Mouse (Mus musculus) cerebellum, adult 9-11 months (tissue): ENCODE results near the gene Trim62.

ENCODE experiments used
- DNase-seq: peaks from one replicate; pipeline ENCODE4 v3.0.0; 2022

Gene Trim62

GRCm38 (mm10) chr4:128886571-128886970, 3.2 kb downstream of the Trim62 start:
- DNase-seq = peak; percentile 88

DNA sequence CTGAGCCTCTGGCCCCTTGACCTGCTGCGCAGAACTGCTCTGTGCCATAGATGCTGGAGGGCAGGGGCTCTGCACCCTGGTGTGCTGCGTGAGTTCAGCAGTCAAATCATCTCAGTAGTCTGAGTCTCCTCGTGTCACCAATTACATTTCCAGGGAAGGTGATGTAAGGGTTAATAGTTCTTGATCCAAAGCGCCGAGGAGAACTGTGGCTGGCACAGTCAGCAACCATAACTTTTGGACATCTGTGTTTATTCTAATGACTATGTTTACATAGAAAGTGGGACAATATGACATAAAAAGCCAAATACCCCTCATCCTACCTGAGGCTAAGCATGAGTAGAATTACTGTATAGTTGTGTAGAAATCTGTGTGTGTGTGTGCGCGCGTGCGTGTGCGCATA, 3.6 kb downstream of the Trim62 start:
- no peak for DNase-seq

DNA sequence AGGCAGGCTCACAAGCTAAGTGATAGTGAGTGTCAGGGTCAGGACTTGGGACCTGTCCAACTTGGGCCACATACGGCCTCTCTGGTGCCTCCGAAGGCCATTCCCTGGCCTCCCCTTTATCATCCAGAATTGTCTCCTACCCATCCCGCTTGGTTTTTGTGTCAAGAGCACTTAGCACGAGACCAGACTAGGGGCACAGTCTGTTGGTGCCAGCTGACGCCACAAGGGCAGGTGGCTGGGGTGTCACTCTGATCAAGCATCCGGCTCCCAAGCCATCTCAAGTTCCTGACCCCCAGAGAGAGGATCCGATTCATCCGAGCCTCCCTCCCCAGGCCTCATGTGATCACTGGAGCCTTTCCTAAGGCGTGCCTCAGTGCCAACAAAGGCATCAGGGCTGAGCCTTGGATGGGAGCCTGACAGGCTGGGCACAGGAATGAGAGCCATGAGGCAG, 4.3 kb downstream of the Trim62 start:
- peak; percentile 98 for DNase-seq

DNA sequence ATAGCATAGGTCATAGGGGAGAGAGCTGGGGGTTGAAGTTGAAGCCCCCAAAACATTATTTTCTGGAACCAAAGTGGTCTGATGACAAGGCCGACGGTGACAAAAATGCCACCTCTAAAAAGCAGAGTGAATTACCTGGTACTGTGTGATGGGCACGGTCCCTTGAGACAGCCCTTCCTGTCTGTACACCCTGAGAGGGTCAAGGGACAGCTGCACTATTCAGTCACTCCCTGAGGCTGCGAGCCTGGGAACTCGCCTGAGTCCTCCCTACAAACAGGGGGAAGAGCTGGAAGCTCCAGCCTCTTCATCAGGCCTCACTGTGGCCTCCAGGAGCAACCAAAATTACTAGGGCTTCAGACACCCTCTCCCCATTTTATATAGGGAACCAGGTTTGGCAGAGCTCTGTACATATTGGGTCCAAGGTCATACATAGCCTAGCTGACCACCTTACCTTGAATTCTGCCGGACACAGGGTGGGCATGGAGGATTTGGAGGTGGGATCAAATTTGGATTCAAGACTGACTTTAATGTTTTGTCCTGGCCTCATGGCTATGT, 5.1 kb downstream of the Trim62 start:
- DNase-seq = peak; percentile 69

DNA sequence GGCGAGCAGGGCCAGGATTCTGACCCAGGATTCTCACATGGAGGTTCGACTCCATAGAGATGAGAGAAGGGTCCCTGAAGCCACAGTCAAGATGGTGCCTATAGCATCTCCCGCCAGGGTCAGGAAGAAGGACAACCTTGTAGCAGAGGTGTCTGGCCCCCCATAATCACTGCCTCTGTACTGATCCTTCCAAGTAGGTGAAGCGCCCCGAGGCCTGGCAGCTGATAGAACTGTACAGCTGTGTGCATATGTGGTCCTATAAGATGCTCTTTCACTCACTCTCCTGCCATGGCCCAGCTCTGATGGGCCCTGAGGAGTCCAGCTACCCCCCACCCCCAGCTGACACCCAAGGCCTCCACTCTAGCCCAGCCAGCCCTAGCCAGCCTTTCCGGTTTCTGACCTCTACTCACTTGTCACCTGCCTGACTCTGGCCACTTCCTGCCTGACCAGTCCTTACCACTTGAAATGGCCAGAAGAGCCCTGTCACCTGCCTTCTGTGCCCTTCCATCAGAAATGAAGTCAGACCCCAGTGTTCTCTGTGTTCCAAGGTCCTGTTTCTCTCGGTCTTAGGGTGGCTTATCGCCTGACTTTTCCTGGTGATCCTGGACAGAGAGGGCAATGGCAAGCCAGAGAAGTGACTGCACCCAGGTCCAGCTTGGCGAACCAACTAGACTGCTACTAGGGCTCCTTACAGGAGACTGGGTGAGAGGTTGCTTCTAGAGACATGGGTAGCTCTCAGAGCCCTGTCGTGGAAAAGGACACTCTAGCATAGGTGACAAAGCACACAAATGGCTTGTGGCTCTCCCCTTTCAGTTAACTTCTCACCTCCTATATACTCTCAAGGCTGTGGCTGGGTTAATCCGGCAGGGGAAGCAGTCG, 6.6 kb downstream of the Trim62 start:
- DNase-seq = peak; percentile 61

DNA sequence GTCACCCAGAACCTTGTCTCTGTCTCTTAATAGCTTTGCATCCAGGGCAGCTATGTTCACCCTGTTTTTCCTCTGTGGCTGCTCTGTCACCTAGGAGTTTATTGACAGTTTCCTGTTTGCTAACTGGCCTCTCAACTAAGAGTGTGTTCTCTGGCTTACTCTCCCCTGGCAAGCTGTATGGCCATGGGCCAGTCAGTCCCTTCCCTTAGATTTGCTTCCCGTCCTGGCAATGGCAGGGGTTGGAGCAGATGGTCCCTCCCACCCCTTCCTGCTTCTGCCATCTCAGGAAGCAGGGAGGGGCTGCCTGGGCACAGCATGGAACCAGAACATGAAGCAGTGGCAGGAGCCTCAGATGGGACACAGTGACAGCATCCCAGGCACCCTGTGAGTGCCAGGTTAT, 7.8 kb downstream of the Trim62 start:
- DNase-seq = peak; percentile 98

GRCm38 (mm10) chr4:128891746-128892145, 8.4 kb downstream of the Trim62 start:
- DNase-seq = peak; percentile 75

- DNase-seq = peak; percentile 55
These were observed 8.8 kb downstream of the Trim62 start for GRCm38 (mm10) chr4:128892188-128892587.

DNA sequence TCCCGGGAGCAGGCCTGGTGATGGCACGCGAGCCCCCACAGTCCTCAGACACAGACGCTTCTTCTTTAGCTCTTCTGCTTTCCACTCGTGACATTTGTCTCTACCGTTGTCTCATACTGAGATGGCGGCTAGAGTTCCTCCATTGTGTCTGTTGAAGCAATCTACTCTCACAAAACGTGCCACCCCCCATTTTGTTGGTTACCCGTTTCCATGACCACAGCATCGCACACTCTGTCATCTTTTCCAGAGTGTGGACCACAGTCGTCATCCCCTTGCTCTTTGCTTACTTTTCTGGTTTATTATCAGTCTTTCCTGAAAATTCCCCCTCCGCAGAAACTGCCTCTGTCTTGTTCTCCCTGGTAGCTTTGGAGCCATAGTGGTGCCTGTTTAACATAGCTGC, 10.7 kb downstream of the Trim62 start:
- peak; percentile 35 for DNase-seq

GRCm38 (mm10) chr4:128895841-128896240, 12.5 kb downstream of the Trim62 start:
- DNase-seq = peak; percentile 60

GRCm38 (mm10) chr4:128896667-128897066, 13.3 kb downstream of the Trim62 start:
- DNase-seq = peak; percentile 57

DNA sequence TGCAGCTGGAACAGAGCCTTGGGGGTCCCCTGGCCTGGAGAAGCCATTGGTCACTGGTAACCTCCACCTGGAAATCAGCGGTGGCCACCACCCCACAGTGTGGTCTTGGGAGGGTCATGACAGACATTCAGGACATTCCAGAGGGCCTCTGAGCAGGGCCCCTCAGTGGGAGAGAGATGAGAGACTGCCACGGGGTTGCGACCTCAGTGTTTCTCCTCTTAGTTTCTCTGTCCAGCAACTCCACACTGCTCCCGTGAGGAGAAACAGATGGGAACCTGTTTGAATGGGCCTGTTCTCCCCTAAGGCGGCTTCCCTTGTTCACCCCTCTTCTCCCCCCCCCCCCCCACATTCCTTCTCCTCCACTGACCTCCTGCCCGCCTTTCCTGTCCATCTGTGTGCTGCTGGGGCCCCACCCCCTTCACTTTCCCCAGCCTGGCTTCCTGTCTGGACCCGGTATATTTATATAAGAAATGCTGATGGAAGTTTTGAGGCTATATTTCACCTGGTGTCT, 14.6 kb downstream of the Trim62 start:
- DNase-seq = peak; percentile 83

DNA sequence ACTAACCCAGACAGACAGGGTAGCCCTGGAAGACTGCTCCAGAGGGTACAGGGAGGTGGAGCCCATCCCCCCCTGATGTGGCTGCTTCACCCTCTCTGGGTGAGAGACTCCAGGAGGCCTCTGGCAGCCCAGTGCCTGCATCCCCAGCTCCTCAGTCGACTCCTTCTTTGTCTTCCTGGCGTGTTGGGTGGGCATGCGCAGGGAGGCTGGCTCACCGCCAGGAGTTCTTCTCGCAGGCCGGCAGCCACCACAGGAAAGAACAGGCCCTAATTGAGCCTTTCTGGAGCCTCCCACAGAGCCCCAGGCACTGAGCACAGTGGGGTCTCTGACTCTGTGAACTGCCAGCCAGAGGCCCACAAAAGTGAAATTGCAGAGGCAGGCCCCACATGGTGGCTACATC, 16.0 kb downstream of the Trim62 start:
- DNase-seq = peak; percentile 89

- peak; percentile 61 for DNase-seq
These were observed 17.1 kb downstream of the Trim62 start for GRCm38 (mm10) chr4:128900484-128900883.

DNA sequence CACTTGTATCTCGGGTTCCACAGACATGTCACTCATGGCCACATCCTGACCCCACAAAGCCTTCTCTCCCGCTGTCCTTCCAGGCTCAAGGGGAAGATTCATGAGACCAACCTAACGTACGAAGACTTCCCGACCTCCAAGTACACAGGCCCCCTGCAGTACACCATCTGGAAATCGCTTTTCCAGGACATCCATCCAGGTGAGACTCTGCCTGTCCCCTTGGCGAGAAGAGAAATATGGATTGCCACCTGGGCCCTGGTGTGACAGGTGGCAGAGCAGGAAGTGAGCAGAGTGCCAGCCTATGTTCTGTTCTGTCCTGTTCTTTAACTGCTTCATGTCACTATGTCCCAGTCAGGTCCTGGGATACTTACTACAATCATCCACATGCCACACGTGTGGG, 19.0 kb downstream of the Trim62 start:
- peak; percentile 93 for DNase-seq

- peak; percentile 76 for DNase-seq
These were observed 20.8 kb downstream of the Trim62 start for GRCm38 (mm10) chr4:128904035-128904800.

DNA sequence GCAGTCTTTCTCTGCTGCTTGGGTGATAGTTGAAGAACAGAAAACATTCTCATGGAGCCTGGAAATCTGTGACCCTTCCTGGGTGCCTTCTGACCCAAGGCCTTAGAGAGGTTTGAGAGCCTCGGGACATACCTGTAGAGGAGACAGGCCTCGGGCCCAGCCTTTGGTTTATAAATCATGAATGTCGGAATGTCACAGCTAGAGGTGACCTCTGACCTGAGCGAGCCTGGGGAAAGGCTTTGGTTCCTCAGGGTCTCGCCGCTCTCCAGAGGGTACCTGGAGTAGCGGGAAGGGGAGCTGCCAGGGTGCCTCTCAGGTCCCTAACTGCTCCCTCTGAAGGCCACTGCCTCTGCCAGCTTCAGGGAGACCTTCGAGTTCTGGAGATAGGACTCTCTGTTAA, 21.9 kb downstream of the Trim62 start:
- no peak for DNase-seq

DNA sequence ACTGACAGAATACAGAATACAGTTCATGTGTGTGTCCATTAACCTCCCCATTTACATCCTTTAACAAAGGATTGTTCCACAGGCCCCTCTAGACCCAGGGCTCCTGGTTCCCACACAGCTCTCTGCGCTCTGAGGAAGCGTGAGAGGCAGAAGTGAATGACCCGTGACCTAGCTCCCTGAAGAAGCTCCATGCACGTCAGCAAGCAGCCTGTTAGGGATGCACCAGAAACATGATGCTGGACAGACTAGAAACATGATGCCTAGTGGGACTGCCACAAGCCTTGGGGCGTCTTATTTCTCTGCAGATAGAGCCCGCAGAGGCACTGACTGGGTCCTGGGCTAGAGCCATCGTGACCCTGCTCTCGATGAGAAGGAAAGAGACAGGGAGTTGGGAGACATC, 23.4 kb downstream of the Trim62 start:
- no peak for DNase-seq

- peak; percentile 64 for DNase-seq
These were observed 24.0 kb downstream of the Trim62 start for GRCm38 (mm10) chr4:128907238-128907968.

DNA sequence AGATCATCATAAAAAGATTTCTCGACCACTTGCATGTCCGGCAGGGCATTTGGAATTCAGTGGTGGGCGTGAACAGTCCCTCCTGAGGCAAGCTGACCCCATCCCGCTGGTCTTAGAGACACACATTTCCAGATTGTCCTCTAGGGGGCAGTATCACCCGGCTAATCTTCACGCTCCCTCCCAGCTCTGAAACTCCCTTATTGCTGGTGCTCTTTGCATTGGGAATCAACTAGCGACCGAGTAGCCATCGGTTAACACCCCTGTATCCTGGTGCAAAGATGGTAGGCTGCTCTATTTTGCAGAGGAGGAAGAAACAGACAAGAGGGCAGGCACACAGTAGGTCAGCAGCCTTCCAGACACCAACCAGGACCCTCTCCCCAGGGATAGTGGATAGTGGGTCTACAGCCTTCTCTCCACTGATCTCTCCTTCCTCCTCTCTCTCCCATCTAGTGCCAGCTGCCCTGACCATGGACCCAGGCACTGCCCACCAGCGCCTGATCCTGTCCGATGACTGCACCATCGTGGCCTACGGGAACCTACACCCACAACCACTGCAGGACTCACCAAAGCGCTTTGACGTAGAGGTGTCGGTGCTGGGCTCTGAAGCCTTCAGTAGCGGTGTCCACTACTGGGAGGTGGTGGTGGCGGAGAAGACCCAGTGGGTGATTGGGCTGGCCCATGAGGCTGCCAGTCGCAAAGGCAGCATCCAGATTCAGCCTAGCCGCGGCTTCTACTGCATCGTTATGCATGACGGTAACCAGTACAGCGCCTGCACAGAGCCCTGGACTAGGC, 25.4 kb downstream of the Trim62 start:
- peak; percentile 83 for DNase-seq

DNA sequence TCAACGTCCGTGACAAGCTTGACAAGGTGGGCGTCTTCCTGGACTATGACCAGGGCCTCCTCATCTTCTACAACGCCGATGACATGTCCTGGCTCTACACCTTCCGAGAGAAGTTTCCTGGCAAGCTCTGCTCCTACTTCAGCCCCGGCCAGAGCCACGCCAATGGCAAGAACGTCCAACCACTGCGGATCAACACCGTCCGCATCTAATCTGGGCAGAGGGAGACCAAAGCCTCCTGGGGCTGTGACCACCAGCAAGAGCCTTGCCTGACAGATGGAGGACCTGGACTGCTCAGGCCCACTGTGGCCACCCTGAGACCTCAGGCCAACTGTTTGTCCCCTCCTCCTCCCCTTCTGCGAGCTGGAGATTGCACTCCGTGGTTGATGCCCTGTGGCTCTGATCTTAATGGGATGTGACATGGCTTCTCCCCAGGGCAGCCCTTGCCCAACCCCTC, 26.0 kb downstream of the Trim62 start:
- peak; percentile 76 for DNase-seq
